Mouse (Mus musculus) spleen, postnatal 4 days (tissue): ENCODE results near the gene Trim39.
"Not testable (repeated sequence)": the region's sequence is repeated elsewhere in the genome, so short reads cannot be mapped to it uniquely, and the experiment has no call there.

Experiments
- DNase-seq, 2 experiments: peaks; one replicate each; pipeline ENCODE4 v3.0.0; 2022; ENCODE audit warnings: low spot score in 2 of 2

The Trim39 gene

GRCm38 (mm10) chr17:36248886-36249285 is 23.2 kb downstream of the Trim39 start:
- DNase-seq = no peak

GRCm38 (mm10) chr17:36245741-36246140 is 26.3 kb downstream of the Trim39 start:
- DNase-seq = no peak

GRCm38 (mm10) chr17:36244031-36244430 is 28.0 kb downstream of the Trim39 start:
- DNase-seq = no peak

GRCm38 (mm10) chr17:36240637-36241213 is 31.3 kb downstream of the Trim39 start:
- no peak for DNase-seq

GRCm38 (mm10) chr17:36237321-36237921 is 34.6 kb downstream of the Trim39 start:
- DNase-seq = no peak

- not testable (repeated sequence) for DNase-seq
Measured at GRCm38 (mm10) chr17:36235300-36235699, 36.7 kb downstream of the Trim39 start.

GRCm38 (mm10) chr17:36233572-36233971 is 38.5 kb downstream of the Trim39 start:
- no peak for DNase-seq

- peak; percentile 71 to 95 for DNase-seq
Measured at GRCm38 (mm10) chr17:36231318-36231717, 40.7 kb downstream of the Trim39 start.

- DNase-seq = no peak
Measured at GRCm38 (mm10) chr17:36229046-36229445, 43.0 kb downstream of the Trim39 start.

- DNase-seq = peak in 1 of 2 experiments; percentile 19
Measured at GRCm38 (mm10) chr17:36226921-36227320, 45.1 kb downstream of the Trim39 start.

- DNase-seq = no peak
Measured at GRCm38 (mm10) chr17:36225231-36225824, 46.7 kb downstream of the Trim39 start.

GRCm38 (mm10) chr17:36224451-36224850 is 47.6 kb downstream of the Trim39 start:
- DNase-seq = no peak

GRCm38 (mm10) chr17:36218594-36219155 is 53.4 kb downstream of the Trim39 start:
- no peak for DNase-seq

- no peak for DNase-seq
Measured at GRCm38 (mm10) chr17:36215586-36215985, 56.5 kb downstream of the Trim39 start.
